Mouse (Mus musculus) hematopoietic stem cell, adult 5-6 weeks (primary cell): ENCODE measurements around the gene Pomgnt2. TPM values are rescaled to one million over a fixed set of nuclear protein-coding genes. Genes with fewer than 3 reads are reported as not detected.

Source experiments
- ATAC-seq, 2 experiments: fragments of 125-278 bp in 1 of 2; replicated peaks in 1 of 2; 2 replicates each; pipeline ENCODE4 v1.8.0; 2016 to 2017; ENCODE audit warnings: inconsistent platforms in 2 of 2, mild to moderate bottlenecking in 2 of 2, moderate number of reproducible peaks in 2 of 2, low read depth in 1 of 2, moderate TSS enrichment in 1 of 2; ENCODE audit not compliant: low FRiP score in 2 of 2, poor library complexity in 2 of 2, severe bottlenecking in 2 of 2, insufficient read depth in 1 of 2, low TSS enrichment in 1 of 2
- total RNA-seq: library from RNA; stranded (forward); fragments of 172-1452, 232-1000 nt; gene quantifications from 2 replicates; pipeline ENCODE4 v1.2.3, GENCODE M21; 2017

Gene Pomgnt2
- total RNA-seq, 1 experiment from 2014 or later = 10.9 TPM

GRCm38 (mm10) chr9:121943628-121944027, 53.3 kb downstream of the Pomgnt2 start:
- ATAC-seq = peak in 1 of 2 experiments; percentile 59; a peak in 2 of 4 replicates

- peak; percentile 53 to 58; a peak in 3 of 4 replicates for ATAC-seq
Measured at GRCm38 (mm10) chr9:121943005-121943404, 53.9 kb downstream of the Pomgnt2 start.

GRCm38 (mm10) chr9:121937944-121938355, 59.0 kb downstream of the Pomgnt2 start:
- peak; percentile 39 to 58; a peak in 3 of 4 replicates for ATAC-seq

- ATAC-seq = peak; percentile 25 to 32; a peak in 1 of 4 replicates
Measured at GRCm38 (mm10) chr9:121937451-121937864, 59.5 kb downstream of the Pomgnt2 start.

GRCm38 (mm10) chr9:121936952-121937351, 60.0 kb downstream of the Pomgnt2 start:
- no peak for ATAC-seq

GRCm38 (mm10) chr9:121934856-121935255, 62.1 kb downstream of the Pomgnt2 start:
- ATAC-seq = no peak

Other genes with a start within 250 kb of the Pomgnt2 start
- gene Zfp651, start 237.8 kb downstream of the Pomgnt2 start, total RNA-seq = 2.8 and 3.0 TPM in 2 replicates
- not detected in 2 replicates for gene Klhl40, start 219.5 kb downstream of the Pomgnt2 start, total RNA-seq
- not detected in 2 replicates for gene Hhatl, start 204.6 kb downstream of the Pomgnt2 start, total RNA-seq
- 0.50 TPM in 1 of 2 replicates, not detected in the other for gene Ccdc13, start 157.6 kb downstream of the Pomgnt2 start, total RNA-seq
- 15.9 and 26.9 TPM in 2 replicates for gene Higd1a, start 138.7 kb downstream of the Pomgnt2 start, total RNA-seq
- not detected in 2 replicates for gene Ackr2, start 98.8 kb downstream of the Pomgnt2 start, total RNA-seq
- gene Cyp8b1, start 80.8 kb downstream of the Pomgnt2 start, total RNA-seq = not detected in 2 replicates
- gene Fam198a, start 46.1 kb downstream of the Pomgnt2 start, total RNA-seq = 0.38 TPM in 1 of 2 replicates, not detected in the other
- 34.8 and 36.1 TPM in 2 replicates for gene Snrk, start 120.2 kb upstream of the Pomgnt2 start, total RNA-seq